Mouse (Mus musculus): ENCODE data around the gene Nt5c2. TPM values are rescaled to one million over a fixed set of nuclear protein-coding genes. Genes with fewer than 3 reads are reported as not detected.
"Not testable (repeated sequence)": the region's sequence is repeated elsewhere in the genome, so short reads cannot be mapped to it uniquely, and the experiment has no call there.

Gene Nt5c2
- polyA plus RNA-seq, 1 experiment from 2014 or later = 107 TPM

DNA sequence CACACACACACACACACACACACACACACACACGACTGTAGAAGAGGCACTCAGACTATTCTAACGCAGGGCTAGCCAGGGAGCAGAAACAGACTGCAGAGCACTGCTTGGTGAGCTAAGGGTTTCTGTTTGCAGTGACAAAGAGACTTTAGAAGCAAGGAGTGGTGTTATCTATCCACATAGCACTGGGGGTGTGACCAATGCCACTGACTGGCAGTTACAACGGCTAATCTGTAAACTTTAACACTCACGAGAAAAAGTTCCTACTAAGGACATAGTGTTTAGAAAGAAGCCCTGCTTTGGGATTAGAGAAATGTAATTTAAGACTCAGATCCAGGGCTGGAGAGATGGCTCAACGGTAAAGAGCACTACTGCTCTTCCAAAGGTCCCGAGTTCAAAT lies 15.2 kb downstream of the Nt5c2 start:
- WGBS = 50% methylated on average over 6 of the region's 6 CpGs

DNA sequence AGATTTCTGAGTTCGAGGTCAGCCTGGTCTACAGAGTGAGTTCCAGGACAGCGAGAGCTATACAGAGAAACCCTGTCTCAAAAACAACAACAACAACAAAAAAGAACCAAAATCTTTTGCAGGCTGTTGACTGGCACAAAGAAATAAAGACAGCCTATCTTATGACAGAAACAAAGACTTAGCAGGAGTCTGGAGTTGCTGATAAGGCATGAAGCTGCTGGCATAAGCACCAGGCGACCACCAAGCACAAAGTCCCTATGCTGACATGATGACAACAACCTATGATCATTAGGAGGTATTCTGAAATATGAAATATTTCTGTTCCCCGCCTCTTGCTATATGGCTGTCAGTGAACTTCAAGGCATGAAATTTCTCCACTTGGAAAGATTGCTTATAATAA lies 16.0 kb downstream of the Nt5c2 start:
- no peak overlapping the region for H3K4me3 ChIP-seq (ENCODE audit: low read depth, low read length)
- H3K4me1 ChIP-seq (replicated peaks; ENCODE audit: control insufficient read depth, insufficient read depth, low read length) = no peaks in the 10 kb centered on the region
- peak; percentile 75 for ATAC-seq (replicated peaks; ENCODE audit: low FRiP score)
- 61% methylated on average over 4 of the region's 4 CpGs for WGBS
- no peak for DNase-seq (ENCODE audit: low spot score)
- no peaks in the 10 kb centered on the region for H3K27me3 ChIP-seq (replicated peaks; ENCODE audit: control insufficient read depth, insufficient read depth, low read length)
- peak overlapping the region; percentile 46 for H3K4me2 ChIP-seq
- no peak overlapping the region for H3K9ac ChIP-seq (ENCODE audit: low read depth, low read length)
- H3K9me3 ChIP-seq (ENCODE audit: control insufficient read depth, low read length) = no peaks in the 10 kb centered on the region
- peak overlapping the region; percentile 70 for H3K27ac ChIP-seq (ENCODE audit: low read depth, low read length)
- H3K36me3 ChIP-seq (ENCODE audit: control insufficient read depth, insufficient read depth, low read length) = no peaks in the 10 kb centered on the region

More for the DNA sequence above, 15.2 kb downstream of the Nt5c2 start:
- no peaks in the 10 kb centered on the region for H3K36me3 ChIP-seq (ENCODE audit: control insufficient read depth, insufficient read depth, low read length)
- no peak overlapping the region for H3K4me3 ChIP-seq (ENCODE audit: low read depth, low read length)
- H3K4me1 ChIP-seq (replicated peaks; ENCODE audit: control insufficient read depth, insufficient read depth, low read length) = no peaks in the 10 kb centered on the region
- no peaks in the 10 kb centered on the region for H3K27me3 ChIP-seq (replicated peaks; ENCODE audit: control insufficient read depth, insufficient read depth, low read length)
- DNase-seq (ENCODE audit: low spot score) (no peak), ATAC-seq (replicated peaks; ENCODE audit: low FRiP score) (peak; percentile 92)
- peak overlapping the region; percentile 70 for H3K27ac ChIP-seq (ENCODE audit: low read depth, low read length)
- no peaks in the 10 kb centered on the region for H3K9me3 ChIP-seq (ENCODE audit: control insufficient read depth, low read length)
- no peak overlapping the region for H3K9ac ChIP-seq (ENCODE audit: low read depth, low read length)
- H3K4me2 ChIP-seq = peak overlapping the region; percentile 46

DNA sequence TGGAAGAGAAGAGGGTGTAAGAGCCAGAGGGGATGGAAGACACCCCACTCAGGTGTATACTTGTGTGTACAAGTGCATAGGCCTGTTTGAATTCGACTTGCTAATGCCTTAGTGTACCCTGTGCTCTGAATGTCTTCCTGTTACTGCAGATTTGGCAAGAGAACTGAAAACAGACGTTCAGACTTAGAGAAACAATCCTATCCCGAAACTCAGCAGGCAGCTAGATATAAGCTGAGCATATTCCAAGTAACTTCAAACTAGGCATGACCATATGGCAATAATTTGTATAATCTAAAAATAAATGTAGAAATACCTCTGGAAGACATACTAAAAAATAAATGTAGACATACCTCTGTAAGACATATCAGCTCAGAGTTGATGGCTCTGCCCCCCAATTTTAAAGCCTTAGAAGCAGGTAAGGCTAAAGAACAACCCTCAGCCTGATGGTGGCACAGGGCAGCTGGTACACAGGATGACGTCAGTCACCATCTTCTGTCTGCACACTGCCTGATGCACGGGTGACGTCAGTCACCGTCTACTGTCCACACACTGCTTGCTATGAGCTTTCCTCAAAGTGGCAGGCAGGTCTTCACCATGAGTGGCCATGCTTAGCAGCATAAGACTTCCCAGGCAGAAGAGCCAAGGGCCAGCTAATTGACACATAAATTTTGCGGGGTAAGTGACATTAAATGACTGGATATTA lies 16.6 kb downstream of the Nt5c2 start:
- ATAC-seq (replicated peaks; ENCODE audit: low FRiP score) (no peak), DNase-seq (ENCODE audit: low spot score) (no peak)
- Histone ChIP-seq H3K9ac (ENCODE audit: low read depth, low read length) (no peak overlapping the region), H3K36me3 (ENCODE audit: control insufficient read depth, insufficient read depth, low read length) (no peaks in the 10 kb centered on the region), H3K9me3 (ENCODE audit: control insufficient read depth, low read length) (no peaks in the 10 kb centered on the region), H3K4me2 (peak overlapping the region; percentile 46), H3K4me1 (replicated peaks; ENCODE audit: control insufficient read depth, insufficient read depth, low read length) (no peaks in the 10 kb centered on the region), H3K27ac (ENCODE audit: low read depth, low read length) (peak overlapping the region; percentile 47), H3K27me3 (replicated peaks; ENCODE audit: control insufficient read depth, insufficient read depth, low read length) (no peaks in the 10 kb centered on the region), H3K4me3 (ENCODE audit: low read depth, low read length) (no peak overlapping the region)
- 75% methylated on average over 8 of the region's 8 CpGs for WGBS

DNA sequence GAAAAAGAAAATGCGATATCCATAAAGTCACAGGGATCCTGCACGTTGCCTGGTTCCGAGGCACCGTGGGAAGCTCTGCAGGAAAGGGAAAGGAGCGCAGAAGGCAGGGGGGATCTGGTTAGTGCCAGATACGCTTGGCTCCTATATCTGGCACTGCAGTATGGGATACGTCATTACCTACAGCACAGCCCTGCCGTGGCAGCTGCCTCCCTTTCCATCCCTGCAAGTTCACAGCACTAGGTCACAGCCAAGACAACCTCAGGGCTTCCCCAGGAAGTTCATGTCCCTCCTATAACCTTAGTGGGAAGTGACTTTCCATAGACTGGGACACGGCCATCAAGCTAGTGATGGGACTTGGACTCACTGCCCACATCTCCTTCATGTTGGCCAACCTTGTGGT lies 18.9 kb downstream of the Nt5c2 start:
- no peaks in the 10 kb centered on the region for H3K27me3 ChIP-seq (replicated peaks; ENCODE audit: control insufficient read depth, insufficient read depth, low read length)

DNA sequence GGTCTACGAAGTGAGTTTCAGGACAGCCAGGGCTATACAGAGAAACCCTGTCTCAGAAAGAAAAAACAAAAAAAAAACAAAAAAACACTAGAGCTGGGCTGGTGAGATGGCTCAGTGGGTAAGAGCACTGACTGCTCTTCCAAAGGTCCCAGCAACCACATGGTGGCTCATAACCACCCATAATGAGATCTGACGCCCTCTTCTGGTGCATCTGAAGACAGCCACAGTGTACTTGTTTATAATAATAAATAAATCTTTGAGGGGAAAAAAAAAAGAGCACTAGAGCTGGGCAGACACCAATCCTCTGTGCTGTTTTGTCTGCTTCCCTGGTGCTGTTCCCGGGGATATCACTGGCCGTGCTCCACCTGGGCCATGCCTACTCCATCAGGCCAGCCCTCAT lies 22.6 kb downstream of the Nt5c2 start:
- H3K9me3 ChIP-seq (ENCODE audit: control insufficient read depth, low read length); H3K9ac ChIP-seq (ENCODE audit: low read depth, low read length); H3K36me3 ChIP-seq (ENCODE audit: control insufficient read depth, insufficient read depth, low read length); DNase-seq (ENCODE audit: low spot score); H3K27me3 ChIP-seq (replicated peaks; ENCODE audit: control insufficient read depth, insufficient read depth, low read length); H3K4me3 ChIP-seq (ENCODE audit: low read depth, low read length); H3K4me2 ChIP-seq; H3K27ac ChIP-seq (ENCODE audit: low read depth, low read length); ATAC-seq (replicated peaks; ENCODE audit: low FRiP score): not testable (repeated sequence)
- 72% methylated on average over 4 of the region's 4 CpGs for WGBS
- peaks cover 27% of the 10 kb centered on the region for H3K4me1 ChIP-seq (replicated peaks; ENCODE audit: control insufficient read depth, insufficient read depth, low read length)

More for the DNA sequence above, 18.9 kb downstream of the Nt5c2 start:
- Histone ChIP-seq H3K4me3 (ENCODE audit: low read depth, low read length) (no peak overlapping the region), H3K9ac (ENCODE audit: low read depth, low read length) (no peak overlapping the region), H3K4me1 (replicated peaks; ENCODE audit: control insufficient read depth, insufficient read depth, low read length) (no peaks in the 10 kb centered on the region), H3K9me3 (ENCODE audit: control insufficient read depth, low read length) (no peaks in the 10 kb centered on the region), H3K27ac (ENCODE audit: low read depth, low read length) (no peak overlapping the region), H3K36me3 (ENCODE audit: control insufficient read depth, insufficient read depth, low read length) (no peaks in the 10 kb centered on the region), H3K4me2 (no peak overlapping the region)
- ATAC-seq (replicated peaks; ENCODE audit: low FRiP score) (no peak), DNase-seq (ENCODE audit: low spot score) (no peak)
- 77% methylated on average over 9 of the region's 9 CpGs for WGBS

DNA sequence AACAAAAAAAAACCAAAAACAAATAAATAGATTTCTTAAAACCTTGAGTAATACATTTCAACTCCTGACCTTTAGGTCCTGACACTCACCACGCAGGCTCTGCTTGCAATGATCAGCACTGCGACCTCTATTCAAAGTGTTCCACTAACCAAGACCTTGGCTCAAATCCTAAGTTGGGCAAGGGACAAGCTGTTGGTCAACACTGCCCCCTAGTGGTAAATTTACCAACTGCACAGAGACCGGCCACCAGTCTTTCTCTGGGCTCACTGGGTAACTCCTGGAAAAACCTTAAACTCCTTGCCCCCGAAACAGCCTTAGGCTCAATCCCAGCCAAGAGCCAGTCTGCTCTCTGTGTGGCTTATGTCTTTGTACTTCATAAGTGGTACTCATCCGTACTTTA lies 23.8 kb downstream of the Nt5c2 start:
- H3K27me3 ChIP-seq (replicated peaks; ENCODE audit: control insufficient read depth, insufficient read depth, low read length) = no peaks in the 10 kb centered on the region
- H3K36me3 ChIP-seq (ENCODE audit: control insufficient read depth, insufficient read depth, low read length) = no peaks in the 10 kb centered on the region
- ATAC-seq (replicated peaks; ENCODE audit: low FRiP score) (no peak), DNase-seq (ENCODE audit: low spot score) (peak; percentile 83)
- no peak overlapping the region for H3K4me2 ChIP-seq
- H3K9me3 ChIP-seq (ENCODE audit: control insufficient read depth, low read length) = no peaks in the 10 kb centered on the region
- H3K27ac ChIP-seq (ENCODE audit: low read depth, low read length) = no peak overlapping the region
- 10% methylated on average over 5 of the region's 5 CpGs for WGBS
- H3K9ac ChIP-seq (ENCODE audit: low read depth, low read length) = no peak overlapping the region
- no peak overlapping the region for H3K4me3 ChIP-seq (ENCODE audit: low read depth, low read length)
- H3K4me1 ChIP-seq (replicated peaks; ENCODE audit: control insufficient read depth, insufficient read depth, low read length) = peaks cover 36% of the 10 kb centered on the region

DNA sequence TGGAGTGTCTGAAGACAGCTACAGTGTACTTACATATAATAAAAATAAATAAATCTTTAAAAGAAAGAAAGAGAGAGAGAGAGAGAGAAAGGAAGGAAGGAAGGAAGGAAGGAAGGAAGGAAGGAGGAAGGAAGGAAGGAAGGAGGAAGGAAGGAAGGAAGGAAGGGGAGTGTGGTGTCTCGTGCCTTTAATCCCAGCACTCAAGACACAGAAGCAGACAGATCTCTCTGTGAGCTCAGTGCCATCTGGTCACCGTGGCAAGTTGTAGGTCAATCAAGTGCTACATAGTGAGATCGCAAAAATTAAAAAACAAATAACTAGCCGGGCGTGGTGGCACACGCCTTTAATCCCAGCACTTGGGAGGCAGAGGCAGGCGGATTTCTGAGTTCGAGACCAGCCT lies 24.3 kb downstream of the Nt5c2 start:
- not testable (repeated sequence) for H3K9ac ChIP-seq (ENCODE audit: low read depth, low read length); H3K4me2 ChIP-seq; H3K36me3 ChIP-seq (ENCODE audit: control insufficient read depth, insufficient read depth, low read length); H3K27ac ChIP-seq (ENCODE audit: low read depth, low read length); H3K4me3 ChIP-seq (ENCODE audit: low read depth, low read length); DNase-seq (ENCODE audit: low spot score); H3K27me3 ChIP-seq (replicated peaks; ENCODE audit: control insufficient read depth, insufficient read depth, low read length); H3K9me3 ChIP-seq (ENCODE audit: control insufficient read depth, low read length); ATAC-seq (replicated peaks; ENCODE audit: low FRiP score)
- H3K4me1 ChIP-seq (replicated peaks; ENCODE audit: control insufficient read depth, insufficient read depth, low read length) = peaks cover 36% of the 10 kb centered on the region
- 76% methylated on average over 8 of the region's 8 CpGs for WGBS

DNA sequence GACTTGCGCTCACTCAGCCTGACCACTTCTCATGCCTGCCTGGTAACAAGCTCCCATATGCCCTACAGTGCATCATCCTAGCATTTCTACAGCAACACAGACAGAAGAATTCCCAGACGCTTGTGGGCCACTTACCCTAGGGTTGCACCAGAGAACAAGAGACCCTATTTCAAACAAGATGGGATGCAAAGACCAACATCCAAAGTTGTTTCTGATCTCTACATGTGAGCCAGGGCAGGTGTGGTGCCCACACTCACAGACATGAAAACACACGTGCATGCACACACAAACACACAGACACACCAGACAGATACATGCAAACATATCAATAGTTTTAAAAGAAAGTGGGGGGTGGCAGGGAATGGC lies 24.8 kb downstream of the Nt5c2 start:
- H3K27ac ChIP-seq (ENCODE audit: low read depth, low read length) = peak overlapping the region; percentile 96
- 78% methylated on average over 3 of the region's 3 CpGs for WGBS
- peak overlapping the region; percentile 42 for H3K4me2 ChIP-seq
- peaks cover 40% of the 10 kb centered on the region for H3K4me1 ChIP-seq (replicated peaks; ENCODE audit: control insufficient read depth, insufficient read depth, low read length)
- no peaks in the 10 kb centered on the region for H3K9me3 ChIP-seq (ENCODE audit: control insufficient read depth, low read length)
- H3K9ac ChIP-seq (ENCODE audit: low read depth, low read length) = no peak overlapping the region; the same call in 1 of the 2 replicates
- no peaks in the 10 kb centered on the region for H3K27me3 ChIP-seq (replicated peaks; ENCODE audit: control insufficient read depth, insufficient read depth, low read length)
- ATAC-seq (replicated peaks; ENCODE audit: low FRiP score) = no peak
- no peak overlapping the region for H3K4me3 ChIP-seq (ENCODE audit: low read depth, low read length)
- no peaks in the 10 kb centered on the region for H3K36me3 ChIP-seq (ENCODE audit: control insufficient read depth, insufficient read depth, low read length)
- no peak for DNase-seq (ENCODE audit: low spot score)

DNA sequence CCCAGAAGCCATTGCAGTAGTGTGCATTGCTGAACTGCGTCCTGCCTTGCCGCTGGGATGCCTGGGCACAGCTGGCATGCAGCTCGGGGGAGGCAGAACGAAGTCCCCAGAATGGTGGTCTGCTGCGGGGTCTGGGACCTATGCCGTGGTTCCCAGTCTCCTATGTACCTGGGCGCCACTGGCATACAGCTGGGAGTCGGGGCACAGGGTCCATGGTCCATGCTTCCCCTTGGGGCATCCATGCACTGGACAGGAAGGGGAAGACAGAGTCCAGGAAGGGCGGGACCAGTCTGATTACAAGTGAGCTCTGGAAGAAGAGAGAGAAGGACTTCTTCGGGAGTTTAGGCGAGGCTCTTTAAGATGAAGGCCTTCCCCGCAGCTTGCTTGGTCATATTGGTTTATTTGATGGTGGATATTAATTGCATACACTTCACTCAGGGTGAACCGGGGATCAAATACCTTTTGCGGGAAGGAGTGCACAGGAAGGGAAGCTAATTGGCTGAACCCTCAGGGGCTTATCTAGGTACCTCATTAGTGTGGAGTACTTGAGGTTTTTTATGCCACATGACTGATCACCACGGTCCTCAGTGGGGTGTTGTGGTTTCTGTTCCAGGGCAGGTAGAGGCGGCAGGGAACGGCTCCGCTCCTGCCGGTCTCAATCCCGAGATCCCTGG lies 25.3 kb downstream of the Nt5c2 start:
- 59% methylated on average over 20 of the region's 20 CpGs for WGBS
- Histone ChIP-seq H3K9me3 (ENCODE audit: control insufficient read depth, low read length) (no peaks in the 10 kb centered on the region), H3K4me2 (peak overlapping the region; percentile 42), H3K9ac (ENCODE audit: low read depth, low read length) (peak overlapping the region; percentile 20; the same call in 1 of the 2 replicates), H3K27me3 (replicated peaks; ENCODE audit: control insufficient read depth, insufficient read depth, low read length) (no peaks in the 10 kb centered on the region), H3K36me3 (ENCODE audit: control insufficient read depth, insufficient read depth, low read length) (no peaks in the 10 kb centered on the region), H3K27ac (ENCODE audit: low read depth, low read length) (peak overlapping the region; percentile 96), H3K4me1 (replicated peaks; ENCODE audit: control insufficient read depth, insufficient read depth, low read length) (peaks cover 45% of the 10 kb centered on the region), H3K4me3 (ENCODE audit: low read depth, low read length) (no peak overlapping the region)
- ATAC-seq (replicated peaks; ENCODE audit: low FRiP score) (no peak), DNase-seq (ENCODE audit: low spot score) (no peak)

Data from liver, embryonic 11.5 days (tissue).